Mouse (Mus musculus): ENCODE measurements around the gene Kctd20. TPM values are rescaled to one million over a fixed set of nuclear protein-coding genes. Genes with fewer than 3 reads are reported as not detected.
"Not testable (repeated sequence)": the region's sequence is repeated elsewhere in the genome, so short reads cannot be mapped to it uniquely, and the experiment has no call there.

The Kctd20 gene
- total and polyA plus RNA-seq, 3 experiments = 23.8 to 55.8 (median 55.7) TPM

DNA sequence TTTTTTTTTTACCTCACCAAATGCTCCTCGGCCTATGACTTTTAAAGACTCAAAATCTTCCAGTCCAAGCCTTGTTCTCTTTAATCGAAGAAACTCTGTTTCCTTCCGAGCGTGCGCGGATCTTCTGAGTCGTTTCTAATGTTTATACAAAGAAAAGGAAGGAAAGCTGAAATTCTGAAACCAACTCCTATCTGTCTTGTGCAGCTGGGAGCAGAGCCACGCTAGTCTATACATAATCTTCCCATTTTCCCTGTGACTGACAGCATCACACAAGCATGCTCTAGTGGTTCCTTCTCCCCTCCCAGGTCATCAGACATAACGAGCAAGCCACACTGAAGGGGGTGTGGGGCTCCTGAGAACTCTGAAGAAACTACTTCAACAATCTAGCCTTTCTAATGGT, 39.5 kb downstream of the Kctd20 start:
- H3K36me3 ChIP-seq (ENCODE audit: control insufficient read depth, insufficient read depth, low read length) = peaks cover 2% of the 10 kb centered on the region; the same call in 1 of the 2 replicates
- intact Hi-C loops (cut with DNase I) = no loop called here
- no peak overlapping the region for H3K27ac ChIP-seq

DNA sequence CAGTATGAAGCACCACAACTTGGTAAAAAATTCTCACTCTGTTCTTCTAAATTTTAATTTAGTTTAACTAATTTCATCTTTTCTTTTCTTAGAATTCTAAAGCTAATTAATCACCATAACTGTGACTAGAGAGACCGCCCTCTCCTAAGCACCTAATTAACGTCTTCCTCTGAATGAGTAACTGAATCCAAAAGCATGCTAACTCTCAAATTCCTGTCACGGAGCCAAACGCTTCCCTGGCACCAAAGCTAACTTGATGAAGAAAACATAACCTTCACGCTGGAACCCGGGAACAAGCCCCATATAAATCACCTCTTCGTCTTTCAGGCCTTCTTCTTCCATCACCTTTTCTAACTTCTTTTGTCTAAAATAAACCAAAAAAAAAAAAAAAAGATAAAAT, 40.4 kb downstream of the Kctd20 start:
- intact Hi-C loops (cut with DNase I) = no loop called here
- H3K27me3 ChIP-seq (ENCODE audit: control insufficient read depth, insufficient read depth, low read length) = no peaks in the 10 kb centered on the region
- DNase-seq = peak; percentile 37 to 44
- H3K27ac ChIP-seq = no peak overlapping the region; the same call in 1 of the 2 replicates
- H3K36me3 ChIP-seq (ENCODE audit: control insufficient read depth, insufficient read depth, low read length) = peaks cover 2% of the 10 kb centered on the region; the same call in 1 of the 2 replicates
- no peak overlapping the region for H3K4me3 ChIP-seq
- H3K79me2 ChIP-seq (replicated peaks; ENCODE audit: control insufficient read depth, insufficient read depth, low read length) = peaks cover 2% of the 10 kb centered on the region; the same call in 1 of the 2 replicates
- no peak overlapping the region for H3K9ac ChIP-seq (ENCODE audit: low read depth, low read length)
- H3K4me1 ChIP-seq (ENCODE audit: control insufficient read depth, insufficient read depth, low read length) = peaks cover 3% of the 10 kb centered on the region
- TF ChIP-seq POLR2A (IDR thresholded peaks at IDR 0.05; ENCODE audit: insufficient read depth, low read depth, low read length) (no peak), EP300 (IDR thresholded peaks at IDR 0.05; ENCODE audit: insufficient read depth, low read depth, low read length) (no peak), CTCF (IDR thresholded peaks at IDR 0.05) (no peak)
- 22% methylated on average over 7 of the region's 7 CpGs for WGBS

More for the DNA sequence above, 39.5 kb downstream of the Kctd20 start:
- 78% methylated on average over 9 of the region's 9 CpGs for WGBS
- H3K4me3 ChIP-seq = no peak overlapping the region
- H3K27me3 ChIP-seq (ENCODE audit: control insufficient read depth, insufficient read depth, low read length) = no peaks in the 10 kb centered on the region
- no peak overlapping the region for H3K9ac ChIP-seq (ENCODE audit: low read depth, low read length)
- peaks cover 3% of the 10 kb centered on the region for H3K4me1 ChIP-seq (ENCODE audit: control insufficient read depth, insufficient read depth, low read length)
- TF ChIP-seq POLR2A (IDR thresholded peaks at IDR 0.05; ENCODE audit: insufficient read depth, low read depth, low read length) (no peak), EP300 (IDR thresholded peaks at IDR 0.05; ENCODE audit: insufficient read depth, low read depth, low read length) (no peak), CTCF (IDR thresholded peaks at IDR 0.05) (no peak)
- DNase-seq = no peak
- peaks cover 2% of the 10 kb centered on the region; the same call in 1 of the 2 replicates for H3K79me2 ChIP-seq (replicated peaks; ENCODE audit: control insufficient read depth, insufficient read depth, low read length)

DNA sequence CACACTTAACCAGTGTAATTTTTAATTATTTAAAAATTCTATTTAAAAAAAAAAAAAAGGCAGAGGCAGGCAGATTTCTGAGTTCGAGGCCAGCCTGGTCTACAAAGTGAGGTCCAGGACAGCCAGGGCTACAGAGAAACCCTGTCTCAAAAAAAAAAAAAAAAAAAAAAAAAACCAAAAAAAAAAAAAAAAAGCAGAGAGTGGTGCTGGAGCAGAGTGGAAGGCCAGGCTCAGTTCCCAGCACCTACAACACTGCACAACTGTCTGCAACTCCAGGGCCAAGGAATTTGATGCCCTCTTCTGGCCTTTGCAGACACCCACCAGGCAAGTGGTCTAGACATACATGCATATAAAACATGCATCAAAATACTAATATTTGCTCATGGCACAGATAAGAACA, 41.3 kb downstream of the Kctd20 start:
- H3K36me3 ChIP-seq (ENCODE audit: control insufficient read depth, insufficient read depth, low read length); H3K9ac ChIP-seq (ENCODE audit: low read depth, low read length); H3K27ac ChIP-seq; H3K27me3 ChIP-seq (ENCODE audit: control insufficient read depth, insufficient read depth, low read length); H3K79me2 ChIP-seq (replicated peaks; ENCODE audit: control insufficient read depth, insufficient read depth, low read length); H3K4me1 ChIP-seq (ENCODE audit: control insufficient read depth, insufficient read depth, low read length); DNase-seq; H3K4me3 ChIP-seq; intact Hi-C loops (cut with DNase I): not testable (repeated sequence)
- WGBS = 94% methylated on average over 1 of the region's 1 CpGs

DNA sequence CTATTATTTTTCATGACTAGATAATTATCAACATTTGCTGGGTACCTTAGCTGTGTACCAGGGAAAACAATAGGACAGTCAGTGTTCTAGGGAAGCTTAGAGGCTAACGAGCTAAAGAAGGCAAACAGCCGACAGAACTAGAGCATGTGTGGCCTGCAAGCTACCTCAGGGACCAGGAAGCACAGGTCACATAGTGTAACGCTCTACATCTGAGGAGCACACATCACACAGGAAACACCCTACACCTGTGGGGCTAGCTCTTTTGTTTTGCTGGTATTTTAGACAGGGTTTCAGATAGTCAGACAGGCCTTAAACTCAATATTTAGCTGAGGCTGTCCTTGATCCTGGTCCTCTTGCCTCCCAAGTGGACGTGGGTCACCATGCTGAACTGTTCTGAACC, 42.9 kb downstream of the Kctd20 start:
- no peak for TF ChIP-seq POLR2A (IDR thresholded peaks at IDR 0.05; ENCODE audit: insufficient read depth, low read depth, low read length)
- no peak for TF ChIP-seq CTCF (IDR thresholded peaks at IDR 0.05)
- TF ChIP-seq EP300 (IDR thresholded peaks at IDR 0.05; ENCODE audit: insufficient read depth, low read depth, low read length) = no peak
- no peak overlapping the region for H3K4me3 ChIP-seq
- H3K27me3 ChIP-seq (ENCODE audit: control insufficient read depth, insufficient read depth, low read length) = no peaks in the 10 kb centered on the region
- peaks cover 7% of the 10 kb centered on the region for H3K36me3 ChIP-seq (ENCODE audit: control insufficient read depth, insufficient read depth, low read length)
- no peak for DNase-seq
- H3K79me2 ChIP-seq (replicated peaks; ENCODE audit: control insufficient read depth, insufficient read depth, low read length) = peaks cover 5% of the 10 kb centered on the region
- 68% methylated on average over 4 of the region's 4 CpGs for WGBS
- no peak overlapping the region for H3K9ac ChIP-seq (ENCODE audit: low read depth, low read length)
- no peak overlapping the region for H3K27ac ChIP-seq
- intact Hi-C loops (cut with DNase I) = no loop called here
- peaks cover 3% of the 10 kb centered on the region for H3K4me1 ChIP-seq (ENCODE audit: control insufficient read depth, insufficient read depth, low read length)

DNA sequence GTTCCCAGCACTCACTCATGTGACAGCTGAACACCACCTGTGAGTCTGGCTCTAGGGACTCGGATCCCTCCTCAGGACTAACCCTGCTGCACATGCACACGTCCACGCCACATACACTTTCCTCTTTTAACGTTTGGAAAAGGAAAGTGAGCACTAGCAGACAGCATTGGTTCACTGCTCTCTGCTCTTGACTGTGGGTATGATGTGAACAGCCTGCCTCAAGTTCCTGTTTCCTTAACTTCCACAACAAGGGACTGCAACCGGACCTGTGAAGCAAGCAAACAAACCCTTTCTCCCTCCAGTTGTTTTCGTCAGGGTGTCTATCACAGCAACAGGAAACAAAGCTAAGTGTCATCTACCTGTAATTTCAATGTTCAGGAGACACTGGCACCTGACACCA, 48.7 kb downstream of the Kctd20 start:
- Histone ChIP-seq H3K79me2 (replicated peaks; ENCODE audit: control insufficient read depth, insufficient read depth, low read length) (peaks cover 7% of the 10 kb centered on the region), H3K27ac (no peak overlapping the region), H3K9ac (ENCODE audit: low read depth, low read length) (no peak overlapping the region), H3K27me3 (ENCODE audit: control insufficient read depth, insufficient read depth, low read length) (no peaks in the 10 kb centered on the region), H3K4me1 (ENCODE audit: control insufficient read depth, insufficient read depth, low read length) (peaks cover 1% of the 10 kb centered on the region; the same call in 1 of the 2 replicates), H3K4me3 (no peak overlapping the region), H3K36me3 (ENCODE audit: control insufficient read depth, insufficient read depth, low read length) (peaks cover 16% of the 10 kb centered on the region)
- TF ChIP-seq EP300 (IDR thresholded peaks at IDR 0.05; ENCODE audit: insufficient read depth, low read depth, low read length) (no peak), CTCF (IDR thresholded peaks at IDR 0.05) (no peak), POLR2A (IDR thresholded peaks at IDR 0.05; ENCODE audit: insufficient read depth, low read depth, low read length) (no peak)
- WGBS = 79% methylated on average over 6 of the region's 6 CpGs
- no peak for DNase-seq
- intact Hi-C loops (cut with DNase I) = no loop called here

DNA sequence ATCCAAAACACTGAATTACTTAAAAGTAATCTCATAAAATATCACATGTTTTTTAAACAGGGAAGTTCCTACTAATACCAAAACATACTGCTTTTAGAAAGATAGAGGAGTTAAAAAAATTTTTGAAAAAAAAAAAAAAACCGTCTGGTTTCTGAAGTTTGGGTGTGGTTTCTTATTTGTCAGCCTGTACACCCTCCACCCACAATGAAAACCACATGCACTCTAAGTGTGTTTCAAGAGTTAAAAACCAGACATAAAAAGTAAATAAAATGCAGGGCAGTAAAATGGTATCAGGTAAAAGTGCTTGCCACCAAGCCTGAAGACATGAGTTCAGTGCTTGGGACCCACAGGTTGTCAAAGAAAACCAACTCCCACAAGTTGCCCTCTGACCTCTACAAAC, 52.0 kb downstream of the Kctd20 start:
- 37% methylated on average over 1 of the region's 1 CpGs for WGBS
- TF ChIP-seq CTCF (IDR thresholded peaks at IDR 0.05) = no peak
- TF ChIP-seq EP300 (IDR thresholded peaks at IDR 0.05; ENCODE audit: insufficient read depth, low read depth, low read length) = no peak
- TF ChIP-seq POLR2A (IDR thresholded peaks at IDR 0.05; ENCODE audit: insufficient read depth, low read depth, low read length) = no peak
- peaks cover 15% of the 10 kb centered on the region for H3K36me3 ChIP-seq (ENCODE audit: control insufficient read depth, insufficient read depth, low read length)
- no peak overlapping the region for H3K9ac ChIP-seq (ENCODE audit: low read depth, low read length)
- intact Hi-C loops (cut with DNase I) = no loop called here
- H3K4me3 ChIP-seq = no peak overlapping the region
- peaks cover 10% of the 10 kb centered on the region for H3K79me2 ChIP-seq (replicated peaks; ENCODE audit: control insufficient read depth, insufficient read depth, low read length)
- peaks cover 6% of the 10 kb centered on the region for H3K4me1 ChIP-seq (ENCODE audit: control insufficient read depth, insufficient read depth, low read length)
- H3K27me3 ChIP-seq (ENCODE audit: control insufficient read depth, insufficient read depth, low read length) = no peaks in the 10 kb centered on the region
- DNase-seq = no peak
- no peak overlapping the region for H3K27ac ChIP-seq
